15 mouse cellular contexts compared by ENCODE assay signal in the genomic region with DNA sequence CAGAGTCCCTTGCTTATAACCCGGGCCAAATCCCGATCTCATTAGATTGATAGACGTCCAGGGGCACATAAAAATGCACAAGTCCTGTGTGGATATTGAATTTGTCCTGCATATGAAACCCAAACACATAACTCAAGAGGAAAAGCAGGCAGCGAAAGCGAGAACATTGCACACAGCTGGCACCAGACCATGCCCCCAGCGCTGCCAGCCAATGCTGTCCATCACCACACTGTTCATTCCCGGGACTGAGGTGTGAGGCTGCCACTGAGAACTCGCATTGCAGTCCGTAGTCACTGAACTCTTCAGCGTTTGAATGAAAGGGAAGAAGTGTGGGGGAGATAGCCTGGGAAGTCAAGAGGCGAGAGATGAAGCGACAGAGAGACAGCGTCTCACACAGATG. TPM values are rescaled to one million over a fixed set of nuclear protein-coding genes. Genes with fewer than 3 reads are reported as not detected.
"Had no signal": no experiment of that assay in that cellular context is flagged by ENCODE, and none has a peak within 500 bp of the region (broad histone marks: within the 10 kb centered on the region; RNA-seq: fewer than 3 reads in every experiment).

No protein-coding gene starts in this region.

- H3K36me3 ChIP-seq: limb, embryonic 13.5 days; midbrain, embryonic 13.5 days; neural tube, embryonic 15.5 days had no signal

- H3K4me2 ChIP-seq: limb, embryonic 13.5 days; midbrain, embryonic 13.5 days; neural tube, embryonic 15.5 days had no signal

- H3K9ac ChIP-seq: limb, embryonic 13.5 days; liver, embryonic 14.5 days; midbrain, embryonic 13.5 days; neural tube, embryonic 15.5 days had no signal

- DNase-seq: kidney, postnatal 36 days; layer of hippocampus, adult 9-11 months; layer of hippocampus, postnatal 36 days; lung, adult 18-20 months; right cerebral cortex, adult 18-20 months; spleen, adult 18-20 months; thymus, adult 18-20 months; thymus, postnatal 14 days had no signal

- ATAC-seq: midbrain, embryonic 13.5 days had no signal

- H3K4me3 ChIP-seq: limb, embryonic 13.5 days; midbrain, embryonic 13.5 days; myocyte; neural tube, embryonic 15.5 days had no signal

- H3K9me3 ChIP-seq: midbrain, embryonic 13.5 days; neural tube, embryonic 15.5 days had no signal

- H3K27ac ChIP-seq: limb, embryonic 13.5 days; liver, embryonic 14.5 days; midbrain, embryonic 13.5 days; neural tube, embryonic 15.5 days had no signal

- H3K27me3 ChIP-seq: midbrain, embryonic 13.5 days had no signal

RNA-seq across cellular contexts. Expression of gene Tecta, which starts 14.1 kb away (rescaled TPM):
- total RNA-seq: liver, adult 2 months; megakaryocyte-erythroid progenitor cell, adult 5-6 weeks had no signal
- polyA plus RNA-seq: liver, adult 2 months had no signal
